Mouse (Mus musculus) kidney, adult 2 months (tissue): ENCODE measurements around the gene Zic2.

Experiments used
- CTCF ChIP-seq: fragments of 200-500 bp; conservative IDR thresholded peaks from 2 replicates; pipeline ENCODE4 v1.5.1; 2011; ENCODE audit warnings: low read depth, mild to moderate bottlenecking, control low read depth, low read length, moderate library complexity, mixed read lengths; ENCODE audit not compliant: insufficient read depth, insufficient read length
- POLR2A ChIP-seq: fragments of 200-500 bp; IDR thresholded peaks from one replicate; pipeline ENCODE4 v1.6.1; 2011; ENCODE audit warnings: low read depth, low read length, control low read depth

DNA sequence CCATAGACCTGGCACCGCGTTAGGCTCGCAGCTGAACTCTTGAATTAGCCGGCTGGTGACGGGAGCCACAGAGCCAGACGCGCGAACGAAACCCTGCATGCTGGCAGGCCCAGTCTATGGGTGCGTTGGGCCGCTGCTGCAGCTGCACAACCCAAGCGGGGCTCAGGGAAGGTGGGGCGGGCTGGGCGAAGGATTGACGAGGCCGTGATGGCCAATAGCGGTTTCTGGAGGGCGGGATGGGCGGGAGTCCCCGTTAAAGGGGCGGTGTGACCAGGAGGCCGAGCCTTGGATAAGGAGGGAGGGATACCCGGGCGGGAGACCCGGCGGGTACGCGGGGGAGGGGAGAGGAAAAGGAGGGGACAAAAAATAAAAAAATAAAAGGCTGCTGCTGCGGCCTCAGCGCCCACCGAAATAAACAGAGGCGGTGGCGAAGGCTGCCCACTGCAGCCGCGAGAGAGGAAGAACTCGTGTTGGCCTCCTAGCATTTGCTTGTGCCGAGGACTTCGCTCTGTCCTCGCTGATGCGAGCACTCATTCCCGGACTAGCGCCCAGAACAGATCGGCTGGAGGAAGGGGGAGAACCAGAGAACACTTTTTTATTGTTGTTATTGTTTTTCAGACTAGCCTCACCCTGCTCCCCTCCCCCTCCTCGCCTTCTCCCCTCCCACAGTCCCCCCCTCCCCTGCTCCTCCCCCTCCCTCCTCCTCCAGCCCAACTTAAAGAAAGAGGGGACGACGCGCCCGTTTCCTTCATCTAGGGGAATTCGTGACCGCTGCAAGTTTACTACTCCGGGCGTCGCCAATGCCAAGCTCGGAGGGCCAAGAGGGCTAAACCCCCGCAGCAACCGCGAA lies 969 bp upstream of the Zic2 start:
- no peak for TF ChIP-seq CTCF
- no peak for TF ChIP-seq POLR2A
